Mouse (Mus musculus): Measurements from ENCODE around the gene Mapkapk3. TPM values are rescaled to one million over a fixed set of nuclear protein-coding genes. Genes with fewer than 3 reads are reported as not detected.

Mapkapk3 gene
- total RNA-seq, 2 experiments from 2014 or later = 29.4 to 30.3 TPM

Small RNA genes lying within 50 kb of the gene (microRNA-seq; reads per million reads assigned to microRNA genes)
- gene Gm22238 = 0 to 0.27 reads per million in 2 experiments

Other genes starting within 250 kb of the Mapkapk3 start
- 10 to 100 TPM; 10.8 to 11.0 TPM for gene Dock3, start 58.0 kb downstream of the Mapkapk3 start, total RNA-seq (2021)
- 100 to 1,000 TPM; 120 to 131 TPM for gene Cish, start 6.1 kb upstream of the Mapkapk3 start, total RNA-seq (2021)
- 10 to 100 TPM; 20.4 to 22.7 TPM for gene Hemk1, start 48.5 kb upstream of the Mapkapk3 start, total RNA-seq (2021)
- gene 6430571L13Rik, start 50.7 kb upstream of the Mapkapk3 start, total RNA-seq (2021) = 1 to 10 TPM; 3.5 to 5.3 TPM
- gene Cacna2d2, start 109.7 kb upstream of the Mapkapk3 start, total RNA-seq (2021) = 10 to 100 TPM; 14.8 TPM
- gene Tmem115, start 244.1 kb upstream of the Mapkapk3 start, total RNA-seq (2021) = 10 to 100 TPM; 22.2 to 22.3 TPM

All from heart, adult 18-20 months (tissue).